Mouse (Mus musculus) embryo, embryonic 9.5 days (tissue): ENCODE measurements around the gene Ostm1.
A peak's percentile ranks its signal among the peaks of the same experiment; 100 is the strongest.

Source experiments
- DNase-seq: peaks from one replicate; pipeline ENCODE4 v3.0.0-alpha.2; 2017; ENCODE audit errors: extremely low spot score

The Ostm1 gene

DNA sequence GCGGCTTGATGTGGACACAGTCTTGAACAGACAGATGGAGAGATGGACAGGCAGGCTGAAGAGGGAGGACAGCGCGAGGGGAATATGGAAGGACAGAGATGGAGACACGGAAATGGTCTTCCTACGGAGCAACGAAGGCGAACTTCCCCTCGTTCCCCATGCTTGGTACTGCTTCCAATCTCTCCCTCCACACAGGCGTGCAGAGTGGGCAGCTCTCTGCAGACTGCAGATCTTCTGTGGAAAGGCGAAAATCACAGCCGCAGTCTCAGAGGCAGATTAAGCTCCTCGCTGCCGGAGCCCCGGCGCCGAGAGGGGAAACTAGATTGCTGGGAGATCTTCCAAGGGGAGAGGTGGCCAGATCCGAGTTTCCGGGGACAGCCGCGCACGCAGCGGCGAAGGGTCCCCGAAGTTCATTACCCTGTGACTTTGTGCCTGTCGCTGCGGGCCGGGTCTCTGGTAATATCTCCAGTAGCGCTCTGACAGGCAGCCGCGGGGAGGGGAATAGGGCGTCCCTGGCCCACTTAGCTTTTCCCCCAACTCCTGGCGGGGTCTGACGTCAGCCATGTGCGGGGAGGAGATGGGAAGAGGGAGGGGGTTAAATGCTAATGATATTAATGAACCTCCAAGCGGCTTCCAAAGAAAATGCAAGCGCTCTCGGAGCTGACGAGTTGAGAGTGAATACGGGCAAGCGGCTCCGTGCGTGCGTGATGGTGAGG lies at the start of gene Ostm1, which contains the start of gene Nr2e1:
Gene Ostm1 (plus strand): TSS at position 666 of the 716 bp plus-strand sequence.
Gene Nr2e1 (minus strand): TSS at position 476 of the 716 bp plus-strand sequence.
- peak; percentile 67 for DNase-seq

DNA sequence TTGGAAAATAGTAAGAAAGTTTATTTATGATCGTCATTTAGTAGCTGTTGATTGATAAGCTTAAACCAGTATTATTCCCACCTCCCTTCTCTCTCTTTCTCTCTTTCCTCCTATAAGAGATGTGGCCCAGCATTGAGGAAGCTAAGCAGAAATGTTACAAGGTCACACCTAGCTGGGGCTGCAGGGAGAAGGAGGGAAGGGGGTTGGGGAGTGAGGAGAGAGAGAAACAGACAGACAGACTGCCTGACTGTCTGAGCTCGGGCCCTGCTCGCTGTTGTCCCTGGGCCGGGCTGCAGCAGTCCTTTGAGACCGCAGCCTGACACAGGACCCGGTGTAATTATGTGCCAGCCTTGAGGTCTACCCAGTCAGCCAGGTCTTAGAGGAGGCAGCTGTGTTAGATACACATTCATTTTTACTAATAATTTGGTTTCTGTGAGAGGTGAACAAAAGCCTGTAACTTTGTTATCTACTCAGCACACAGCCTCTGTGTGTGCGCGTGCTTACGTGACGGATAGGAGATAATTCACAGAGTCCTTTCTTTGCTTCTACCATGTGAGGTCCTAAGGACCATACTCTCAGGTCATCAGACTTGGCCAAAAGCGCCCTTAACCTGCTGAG lies 49.7 kb upstream of the Ostm1 start:
- no peak for DNase-seq

DNA sequence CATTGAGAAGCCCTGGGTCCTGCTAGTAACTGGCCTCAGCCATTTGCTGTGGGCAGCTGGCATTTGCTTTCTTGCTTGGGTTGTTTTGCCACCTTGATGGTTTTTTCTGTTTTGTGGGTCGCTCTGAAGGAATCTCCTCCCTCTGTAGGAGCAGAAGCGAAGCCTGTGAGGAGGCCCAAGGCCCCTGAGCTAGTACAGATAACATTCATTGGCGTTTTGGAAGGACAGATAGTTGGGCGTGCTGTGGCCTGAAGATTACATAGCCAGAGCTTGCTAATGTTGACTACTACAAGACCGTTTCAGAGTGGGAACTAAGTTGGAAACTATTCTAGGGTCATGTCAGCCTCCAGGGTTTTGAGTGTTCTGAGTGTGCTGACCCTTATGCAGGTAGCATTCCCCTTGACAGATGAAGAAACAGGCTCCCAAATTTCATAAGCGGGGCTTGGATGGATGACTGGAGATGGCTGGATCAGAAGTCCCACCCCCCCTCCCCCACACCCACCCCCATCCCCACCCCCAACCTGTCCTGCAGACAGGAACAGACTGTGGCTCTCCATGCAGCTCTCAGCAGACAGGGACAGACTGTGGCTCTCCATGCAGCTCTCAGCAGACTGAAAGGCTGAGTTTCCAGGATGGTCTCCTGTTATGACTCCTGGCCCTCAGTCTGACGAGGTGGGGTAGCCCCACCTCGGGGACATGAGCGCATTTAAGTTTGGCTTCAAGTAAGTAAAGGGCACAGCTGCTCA lies 45.9 kb upstream of the Ostm1 start:
- no peak for DNase-seq

DNA sequence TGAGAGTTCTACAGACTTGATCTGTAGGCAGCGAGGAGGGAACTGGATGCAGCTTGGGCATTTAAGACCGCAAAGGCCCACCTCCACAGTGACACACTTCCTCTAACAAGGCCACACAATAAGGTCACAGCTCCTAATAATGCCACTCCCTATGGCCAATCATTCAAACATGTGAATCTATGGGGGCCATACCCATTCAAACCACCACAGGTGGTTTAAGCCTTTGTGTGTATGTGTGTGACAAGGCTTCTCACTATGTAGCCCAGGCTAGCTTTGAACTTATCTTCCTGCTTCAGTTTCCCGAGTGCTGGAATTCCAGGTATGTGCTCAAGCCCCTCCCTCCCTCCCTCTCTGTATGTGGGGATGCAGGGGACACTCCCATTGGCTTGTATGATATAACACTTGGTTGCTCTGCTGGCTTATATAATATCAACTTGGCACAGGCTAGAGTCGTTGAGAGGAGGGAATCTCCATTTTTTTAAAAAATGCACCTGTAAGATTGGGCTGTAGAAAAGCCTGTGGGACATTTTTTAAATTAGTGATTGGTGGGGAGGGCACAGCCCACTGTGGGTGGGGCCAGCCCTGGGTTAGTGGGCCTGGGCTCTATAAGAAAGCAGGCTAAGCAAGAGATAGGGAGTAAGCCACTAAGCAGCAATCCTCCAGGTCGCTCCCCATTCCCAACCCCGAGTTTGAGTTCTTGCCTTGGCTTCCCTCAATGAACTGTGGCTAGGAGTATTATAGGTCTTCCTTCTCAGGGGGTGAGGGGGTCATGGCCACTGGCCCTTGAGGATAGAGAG lies 37.7 kb upstream of the Ostm1 start:
- DNase-seq, result no peak

DNA sequence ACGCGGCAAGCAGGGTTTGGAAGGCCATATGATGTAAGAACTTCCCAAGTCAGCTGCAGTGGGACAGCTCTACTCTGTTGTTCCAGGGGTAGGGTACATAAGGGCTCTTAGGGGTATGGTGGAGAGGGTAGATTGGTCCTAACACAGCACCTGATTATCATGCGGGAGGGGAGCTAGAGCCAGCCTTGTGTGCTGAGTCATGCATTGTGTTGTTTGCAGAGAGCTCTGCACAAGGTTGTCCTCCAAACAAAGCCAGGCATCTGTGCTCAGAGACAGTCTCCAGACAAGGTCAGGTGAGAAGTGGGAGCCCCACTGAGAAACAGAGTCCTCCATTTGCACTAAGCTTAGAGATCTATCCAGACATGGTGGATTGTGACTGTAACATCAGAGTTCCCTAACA lies 37.1 kb upstream of the Ostm1 start:
- no peak for DNase-seq

DNA sequence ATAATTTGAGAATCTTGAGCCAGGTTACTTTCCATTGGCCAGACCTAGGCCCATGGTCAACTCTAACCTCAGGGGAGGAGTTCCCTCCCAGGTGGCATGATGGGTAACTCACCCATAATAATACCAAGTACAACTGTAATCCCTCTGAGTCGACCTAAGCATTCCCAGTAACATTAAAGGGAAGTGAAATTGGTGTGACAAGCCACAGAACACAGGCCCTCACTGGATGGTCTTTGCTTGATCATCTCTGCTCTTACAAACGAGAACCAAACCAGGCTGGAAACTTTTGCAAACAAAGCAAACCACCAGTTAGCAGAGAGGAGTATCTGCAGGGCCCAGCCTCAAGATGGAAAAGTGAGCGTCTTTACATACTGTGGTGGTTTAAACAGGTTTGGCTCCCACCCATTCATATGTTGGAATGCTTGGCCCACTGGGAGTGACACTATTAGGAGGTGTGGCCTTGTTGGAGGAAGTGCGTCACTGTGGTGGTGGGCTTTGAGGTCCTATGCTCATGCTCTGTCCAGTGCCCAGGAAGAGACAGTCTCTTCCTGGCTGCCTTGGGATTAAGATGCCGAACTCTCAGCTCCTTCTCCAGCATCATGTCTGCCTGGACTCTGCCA lies 23.9 kb upstream of the Ostm1 start:
- DNase-seq, result no peak

DNA sequence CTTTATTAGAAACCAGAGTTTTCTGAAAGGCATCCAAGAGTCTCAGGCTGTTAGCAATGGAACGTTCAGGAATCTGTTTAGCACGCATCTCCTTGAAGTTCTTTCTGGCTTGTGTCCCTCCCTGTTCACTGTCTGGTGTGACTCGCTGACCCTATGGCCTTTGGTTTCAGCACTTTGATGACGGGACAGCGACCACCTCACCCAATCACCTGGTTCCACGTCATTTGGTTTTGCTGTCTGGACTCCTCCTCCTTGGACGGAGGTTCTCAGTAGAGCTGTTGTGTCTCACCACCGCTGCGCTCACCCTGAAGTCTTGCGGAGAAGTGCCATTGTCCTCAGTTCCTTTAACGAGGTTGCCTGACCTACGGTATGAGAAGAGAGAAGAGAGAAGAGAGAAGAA lies 21.4 kb upstream of the Ostm1 start:
- peak; percentile 85 for DNase-seq

DNA sequence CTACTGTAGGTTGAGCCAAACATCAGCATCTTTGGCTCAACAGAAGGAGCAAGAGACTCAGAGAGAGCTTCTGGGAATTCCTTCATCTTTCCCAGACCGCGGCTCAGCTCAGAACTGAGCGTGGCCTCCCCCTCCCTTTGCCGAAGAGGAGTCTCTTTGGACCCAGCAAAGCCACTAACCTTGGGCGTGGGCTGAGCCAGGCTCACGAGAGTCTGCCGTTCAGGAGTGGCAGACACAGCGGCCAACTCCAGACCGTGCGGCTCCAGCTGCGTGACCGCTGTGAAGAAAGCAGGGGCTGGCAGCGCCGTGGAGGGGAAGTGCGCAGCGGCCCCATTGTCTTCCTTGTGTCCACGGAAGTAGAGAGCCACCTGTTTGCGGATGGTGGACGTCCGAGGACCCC lies 11.1 kb upstream of the Ostm1 start:
- no peak for DNase-seq

DNA sequence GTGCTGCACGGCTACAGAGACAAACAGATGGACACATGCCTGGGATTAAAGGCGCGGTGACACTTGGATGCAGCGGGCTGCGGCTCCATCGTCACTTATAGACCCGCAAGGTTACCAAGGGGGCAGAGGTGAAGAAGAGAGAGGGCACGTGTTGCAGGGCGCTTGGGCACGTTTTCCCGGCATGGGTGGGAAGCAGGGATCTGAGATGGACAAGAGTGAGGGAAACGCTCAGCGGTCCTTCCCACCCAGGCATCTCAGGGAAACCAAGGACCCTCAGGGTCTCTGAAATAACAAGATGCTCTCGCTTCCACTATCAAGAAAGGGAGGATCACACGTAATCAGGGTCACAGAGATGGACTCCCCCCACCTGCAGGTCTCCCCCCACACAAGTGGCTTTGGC lies 10.7 kb upstream of the Ostm1 start:
- no peak for DNase-seq

DNA sequence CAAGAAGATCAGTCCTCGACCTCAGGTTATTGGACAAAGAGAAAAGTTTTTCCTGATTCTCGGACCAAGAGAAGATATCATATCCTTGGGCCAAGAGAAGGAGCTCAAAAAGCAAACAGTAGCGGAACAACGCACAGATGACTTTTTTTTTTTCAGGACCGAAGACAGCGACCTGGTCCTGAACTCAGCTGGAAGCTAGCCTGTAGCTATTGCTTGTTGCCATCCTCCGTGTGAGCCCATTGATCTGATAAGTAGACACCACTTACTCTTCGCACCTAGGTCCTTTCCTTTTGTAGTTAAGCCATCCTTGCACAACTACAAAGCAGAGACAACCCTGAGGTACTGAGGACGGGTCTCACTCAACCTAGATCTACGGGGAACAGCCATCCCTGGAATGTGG lies 9.0 kb upstream of the Ostm1 start:
- peak; percentile 28 for DNase-seq

DNA sequence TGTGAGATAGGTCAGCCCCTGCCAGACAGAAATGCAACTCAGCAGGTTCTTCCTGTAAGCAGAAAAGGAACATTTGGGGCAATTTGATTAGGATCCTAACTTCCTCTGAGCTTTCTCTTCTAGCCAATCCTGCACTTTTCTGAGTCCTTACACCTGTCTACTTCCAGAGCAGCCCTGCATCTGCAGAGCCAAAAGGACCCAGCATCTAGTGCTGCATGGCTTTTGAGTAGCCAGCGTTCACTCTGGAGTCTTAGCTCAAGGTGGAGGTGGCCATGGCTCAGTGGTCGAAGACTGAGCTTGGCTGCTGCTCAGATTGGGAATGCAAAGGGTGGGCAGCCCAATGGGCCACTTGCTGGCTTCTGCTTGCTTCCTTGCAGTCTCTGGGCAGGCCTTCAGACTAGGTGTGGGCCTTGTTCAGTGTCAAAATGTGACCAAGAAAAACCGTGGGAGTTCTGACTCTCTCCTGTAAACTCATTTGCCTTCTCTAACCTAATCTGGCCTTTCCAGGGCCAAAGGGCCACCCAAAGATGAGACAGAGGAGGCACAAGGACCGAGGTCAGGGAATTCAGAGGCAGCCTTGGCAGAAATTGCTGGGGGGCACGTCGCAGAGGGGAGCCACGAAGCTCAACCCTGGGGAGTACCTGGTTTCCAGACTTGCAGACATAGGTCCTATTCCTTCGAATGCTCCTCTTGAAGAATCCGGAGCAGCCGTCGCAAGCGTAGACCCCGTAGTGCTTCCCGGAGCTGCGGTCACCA lies 5.9 kb upstream of the Ostm1 start:
- DNase-seq, result peak; percentile 19

DNA sequence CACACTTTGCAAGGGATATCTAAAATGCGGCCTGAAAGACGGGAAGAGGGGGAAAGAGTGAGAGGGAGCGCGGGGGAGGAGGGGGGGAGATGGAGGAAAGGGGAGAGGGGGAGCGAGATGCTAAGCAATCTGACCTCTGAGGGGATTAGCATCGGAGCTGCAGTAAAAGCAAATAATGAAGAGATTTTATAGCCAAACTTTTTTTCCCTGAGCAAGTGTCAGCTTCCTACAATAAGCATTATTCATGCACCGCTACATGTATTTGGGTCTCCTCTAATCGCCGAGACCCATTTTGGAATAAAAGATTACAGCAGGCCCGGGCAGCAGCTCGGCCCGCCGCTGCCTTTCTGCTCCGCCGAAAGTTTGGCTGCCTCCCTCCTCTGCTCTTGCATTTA lies 5.3 kb upstream of the Ostm1 start:
- DNase-seq, result peak; percentile 21

DNA sequence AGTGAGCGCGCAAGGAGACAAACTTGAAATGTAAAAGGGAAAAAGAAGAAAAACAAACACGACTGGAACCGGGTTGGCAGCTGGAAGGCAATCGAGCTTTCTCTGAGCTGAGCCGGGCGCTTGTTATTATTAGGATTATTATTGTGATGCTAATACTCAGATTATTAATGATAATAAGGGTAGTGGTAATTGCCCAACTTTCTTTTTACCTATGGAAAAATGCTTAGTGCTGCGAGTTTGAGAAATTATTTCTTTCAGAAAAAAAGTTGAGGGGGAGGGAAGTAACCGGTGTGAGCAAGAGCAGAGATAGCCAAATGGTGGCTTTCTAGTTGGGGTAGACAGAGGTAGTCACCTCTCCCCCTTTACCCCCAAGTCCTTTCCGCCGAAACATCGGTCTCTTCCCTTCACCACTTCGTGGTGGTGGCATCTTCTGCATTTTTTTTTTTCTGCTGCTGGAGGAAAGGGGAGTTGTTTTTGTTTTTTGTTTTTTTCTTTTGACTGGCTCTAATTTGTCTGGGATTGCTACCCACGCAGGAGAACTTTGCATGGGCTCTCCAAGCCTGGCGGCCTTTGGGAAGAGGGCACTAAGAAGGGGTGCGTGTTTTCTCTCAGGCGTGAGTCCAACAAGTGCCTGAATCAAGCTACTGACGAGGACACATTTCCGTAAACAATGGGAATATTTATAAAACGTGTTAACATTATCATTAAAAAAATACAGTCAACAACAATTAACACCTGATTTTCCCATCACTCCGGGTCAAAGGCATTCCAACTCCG lies 4.7 kb upstream of the Ostm1 start:
- DNase-seq, result peak; percentile 36

DNA sequence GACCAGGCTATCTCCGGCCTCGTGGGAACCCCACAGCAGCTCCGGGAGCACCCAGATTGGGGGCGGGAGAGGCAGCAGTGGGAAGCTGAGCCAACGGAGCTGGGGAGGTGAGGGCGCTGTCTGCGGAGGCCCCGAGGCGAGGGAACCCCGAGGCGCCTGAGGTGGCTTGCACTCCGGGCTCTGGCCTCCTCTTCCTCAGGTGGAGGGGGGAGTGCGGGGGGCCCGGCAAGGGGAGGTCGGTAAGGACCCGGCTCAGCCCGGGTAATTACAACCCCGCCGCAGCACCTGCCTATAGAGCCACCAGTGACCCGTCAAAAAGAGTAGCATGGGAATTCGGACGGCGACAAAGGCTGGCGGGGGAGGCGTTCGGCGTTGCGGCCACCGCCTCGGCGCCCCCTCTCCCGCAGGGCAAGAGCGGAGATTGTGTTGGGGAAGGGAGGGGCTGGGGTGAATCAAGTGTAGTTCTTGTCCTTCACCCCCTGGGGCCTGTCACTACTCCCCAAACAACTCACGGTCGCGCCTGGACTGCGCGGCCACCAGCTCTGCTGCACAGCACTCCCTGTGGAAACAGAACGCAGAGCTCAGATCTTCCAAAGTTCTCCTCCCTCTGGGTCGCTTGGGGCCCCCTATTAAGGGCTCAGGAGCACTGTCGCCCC lies 4.0 kb upstream of the Ostm1 start:
- peak; percentile 53 for DNase-seq

DNA sequence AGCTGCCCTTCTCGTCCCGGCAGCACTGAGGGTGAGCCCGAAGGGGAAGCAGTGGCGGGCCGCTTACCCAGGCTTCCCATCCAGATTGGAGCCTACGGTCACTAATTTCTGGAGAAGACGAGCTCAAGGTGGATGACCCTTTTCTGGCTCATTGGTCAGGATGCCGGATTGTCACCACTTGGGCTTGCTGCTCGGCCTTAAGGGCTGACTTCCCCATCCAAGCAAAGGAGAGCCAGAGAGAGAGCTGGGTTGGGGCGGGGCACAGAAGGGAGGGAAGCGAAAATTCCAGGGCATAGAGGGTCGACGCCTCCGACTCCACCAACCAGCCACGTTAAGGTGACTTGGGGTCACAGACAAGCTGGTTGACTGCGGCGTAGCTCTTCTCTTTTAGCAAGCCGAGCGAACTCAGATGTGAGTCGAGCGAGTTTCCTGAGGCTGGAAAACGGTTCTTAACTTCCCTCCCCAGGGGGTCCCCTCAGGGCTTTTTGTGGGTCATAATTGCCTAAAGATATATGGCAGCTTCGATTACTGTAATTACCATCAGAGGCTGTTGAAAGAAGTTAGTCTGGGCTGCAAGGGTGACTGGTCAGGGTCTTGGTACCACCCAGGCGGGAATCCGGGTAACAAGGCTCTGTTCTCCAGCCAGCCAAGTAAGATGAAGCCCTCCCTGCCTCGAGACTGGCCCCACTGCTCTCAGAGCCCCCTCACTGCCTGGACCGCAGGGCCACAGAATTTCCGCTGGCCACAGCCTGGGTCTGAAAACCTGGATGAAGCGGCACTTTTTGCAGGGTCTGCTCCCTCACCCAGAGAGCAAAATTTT lies 3.3 kb upstream of the Ostm1 start:
- peak; percentile 52 for DNase-seq

DNA sequence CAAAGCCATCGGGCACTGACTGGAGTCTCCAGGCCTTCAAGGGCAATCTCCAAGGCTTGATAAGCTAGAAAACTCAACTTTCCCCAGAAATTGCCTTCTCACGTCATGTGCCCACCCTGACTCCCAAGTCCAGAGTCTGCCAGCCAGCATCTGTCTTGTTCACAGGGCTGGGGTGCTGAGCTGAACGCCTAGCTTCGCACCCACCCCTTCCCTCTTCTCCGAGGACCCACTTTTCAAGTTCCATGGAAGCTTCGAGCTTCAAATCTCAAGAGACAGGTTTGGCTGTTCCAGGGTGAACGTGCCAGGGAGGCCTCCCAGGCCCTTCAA lies 2.7 kb upstream of the Ostm1 start:
- no peak for DNase-seq

DNA sequence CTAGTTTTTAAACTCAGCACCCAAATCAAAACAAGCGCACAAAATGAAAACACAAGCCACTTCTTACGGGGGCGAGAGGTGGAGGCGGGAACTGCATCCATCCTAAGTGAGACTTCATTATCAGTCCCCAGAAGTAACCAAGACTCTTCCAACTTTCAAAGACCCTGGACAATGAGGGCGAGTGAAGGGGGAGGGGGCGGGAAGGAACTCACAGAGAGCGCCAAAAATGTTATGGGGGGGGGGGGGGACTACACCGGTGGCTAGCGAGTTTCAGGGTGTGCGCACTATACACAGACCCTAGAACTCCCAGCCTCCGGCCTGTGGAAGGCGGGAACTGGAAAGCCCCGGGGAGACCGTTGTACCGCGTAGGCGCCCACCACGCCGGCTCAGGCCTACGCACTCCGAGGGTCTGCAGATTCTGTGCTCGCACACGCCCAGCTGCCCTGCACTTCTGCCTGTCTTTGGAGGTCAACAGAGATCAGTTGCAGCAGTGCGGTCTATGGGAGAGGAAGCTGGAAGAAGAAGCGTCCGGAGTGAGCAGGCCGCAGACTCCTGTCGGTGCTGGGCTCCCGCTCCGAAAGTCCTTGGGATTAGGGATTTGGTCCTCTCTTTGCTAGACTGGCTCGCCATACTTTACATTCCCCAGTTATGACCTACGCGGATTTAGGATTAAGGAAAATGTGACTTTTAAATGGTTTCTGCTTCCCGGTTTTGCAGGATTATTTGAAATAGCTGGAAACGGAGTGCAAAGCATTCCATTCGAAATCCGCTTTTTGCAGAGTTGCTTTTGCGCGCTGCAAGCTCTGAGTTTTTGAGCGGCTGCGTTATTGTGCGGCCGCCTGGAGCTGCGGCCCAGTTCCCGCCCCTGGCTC lies 1.7 kb upstream of the Ostm1 start:
- DNase-seq, result peak; percentile 66

DNA sequence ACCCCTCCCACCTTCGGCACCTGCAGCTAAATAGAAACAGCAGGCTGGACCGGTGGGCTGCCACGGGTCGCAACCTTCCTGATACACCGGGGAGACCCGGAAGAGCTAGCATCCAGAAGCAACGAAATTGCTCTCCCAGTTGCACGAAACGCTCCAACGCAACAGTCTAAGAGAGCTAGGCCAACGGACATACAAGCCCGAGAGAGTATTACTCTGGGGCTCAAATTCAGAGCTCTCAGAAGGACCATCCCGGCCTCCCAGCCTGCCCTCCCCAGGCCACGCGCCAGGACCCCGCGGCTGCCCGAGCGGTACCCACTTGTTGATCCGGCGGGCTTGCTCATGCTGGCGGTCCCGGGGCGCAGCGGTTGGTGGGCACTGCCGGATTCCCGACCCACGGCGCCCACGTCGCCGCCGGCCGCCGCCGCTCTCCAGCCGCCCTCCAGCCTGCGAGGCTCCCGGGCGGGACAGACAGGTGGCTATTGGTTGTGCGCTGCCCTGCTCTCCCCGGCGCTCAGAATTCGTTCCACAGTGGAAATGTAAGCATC lies 984 bp upstream of the Ostm1 start:
- no peak for DNase-seq
